Mouse (Mus musculus) liver, adult (tissue): ENCODE data around the gene Zfp282.

Experiments used
- GATA4 ChIP-seq: IDR thresholded peaks from 2 replicates; pipeline ENCODE4 v1.6.1; 2014; ENCODE audit warnings: mild to moderate bottlenecking, low read length; ENCODE audit not compliant: insufficient replicate concordance

Gene Zfp282

DNA sequence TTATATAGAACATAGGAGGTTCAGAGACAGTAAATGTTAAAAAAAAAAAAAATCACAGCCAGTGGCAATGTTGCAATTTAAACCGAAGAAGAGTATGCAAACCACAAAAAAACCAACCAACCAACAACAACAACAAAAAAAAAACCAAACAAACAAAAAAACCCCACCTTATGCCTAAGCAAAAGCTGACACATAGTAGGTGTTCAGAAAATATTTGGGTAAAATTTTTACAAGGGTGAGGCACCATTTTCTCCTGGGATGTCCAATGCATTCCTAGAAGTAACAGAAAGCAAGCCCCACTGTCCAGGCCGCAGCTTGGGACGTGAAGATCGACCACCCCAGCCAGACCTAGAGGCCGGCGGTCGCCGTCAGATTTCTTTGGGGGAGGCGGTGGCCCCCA is at the start of gene Zfp282:
TSS of gene Zfp282 (plus strand) at position 147 of the 400 bp plus-strand sequence.
- no peak for TF ChIP-seq GATA4

DNA sequence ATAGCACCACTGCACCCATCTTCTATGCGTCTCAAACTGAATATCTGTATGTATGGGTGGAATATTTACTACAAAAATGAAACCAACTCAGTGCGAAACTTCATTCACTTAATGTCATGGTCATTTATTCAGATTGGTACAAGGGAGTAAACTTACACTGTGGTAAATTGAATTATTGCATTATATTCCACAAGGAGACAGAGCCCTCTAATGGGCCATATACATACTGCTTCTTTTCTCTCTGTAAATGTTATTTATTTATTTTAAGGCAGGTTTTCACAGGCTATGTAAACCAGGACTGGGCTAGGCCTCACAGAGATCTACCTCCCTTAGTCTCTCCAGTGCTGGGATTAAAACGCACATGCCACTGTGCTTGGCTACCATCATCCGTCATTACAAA is 49.5 kb upstream of the Zfp282 start:
- no peak for TF ChIP-seq GATA4

DNA sequence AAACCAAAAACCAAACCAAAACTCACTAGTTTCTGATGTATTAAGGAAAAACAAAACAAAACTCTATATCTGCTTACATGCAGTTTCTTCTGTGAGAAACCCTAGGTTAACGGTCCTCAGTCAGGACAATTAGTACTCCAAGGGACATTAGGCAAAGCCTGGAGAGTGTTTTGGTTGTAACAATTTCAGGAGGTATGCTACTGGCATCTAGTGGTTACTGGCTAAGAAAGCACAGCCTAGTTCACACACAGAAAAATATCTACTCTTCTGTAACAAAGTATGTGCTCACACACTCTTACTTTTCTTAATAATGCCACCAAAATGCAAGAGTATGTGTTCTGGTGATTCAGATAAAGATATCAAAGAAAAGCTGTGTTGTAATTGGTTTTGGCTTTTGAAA is 48.1 kb upstream of the Zfp282 start:
- TF ChIP-seq GATA4 = no peak

DNA sequence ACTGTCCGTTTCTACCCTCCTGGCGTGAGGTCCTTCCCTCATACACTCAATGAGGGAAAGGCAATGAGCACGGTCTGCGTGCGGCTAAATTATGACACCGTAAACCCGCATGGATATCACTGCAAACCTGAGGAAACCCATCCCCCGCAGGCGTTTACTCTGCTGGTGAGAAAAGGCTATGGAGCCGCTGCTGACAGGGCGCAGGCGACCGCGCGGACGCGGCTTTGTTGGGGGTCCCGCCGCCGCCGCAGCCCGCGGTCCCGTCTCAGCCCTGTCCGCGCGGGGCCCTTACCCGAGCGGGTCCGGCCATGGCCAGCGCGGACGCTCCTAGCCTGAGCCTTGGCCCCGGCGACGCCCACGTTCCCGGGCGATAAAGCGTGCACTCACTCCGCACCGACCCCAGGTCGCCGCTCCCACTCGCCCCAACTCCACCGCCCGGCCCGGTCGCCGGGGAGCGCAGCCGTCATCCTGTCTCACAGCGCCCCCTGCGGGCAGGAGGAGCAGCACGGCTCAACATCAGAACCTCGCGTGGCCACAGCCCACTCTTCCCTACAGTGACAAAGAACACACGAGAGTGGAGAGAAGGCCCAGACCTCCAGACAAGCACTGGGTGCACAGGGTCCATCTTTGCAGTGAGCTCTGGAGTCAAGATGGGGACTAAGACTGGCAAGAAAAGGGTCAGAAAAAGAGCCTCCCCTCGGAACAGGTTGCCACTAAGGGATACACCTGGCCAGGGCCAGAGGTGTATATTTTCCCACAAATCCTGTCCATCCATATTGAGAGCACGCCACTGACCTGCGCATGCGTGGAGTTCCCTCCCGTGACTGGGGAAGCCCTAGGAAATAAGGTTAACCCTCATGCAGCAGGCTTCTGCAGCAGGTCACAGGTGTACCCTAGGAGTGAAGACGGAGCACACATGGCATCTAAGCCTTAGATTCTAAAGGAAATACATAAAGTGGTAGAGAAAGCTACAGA is 46.6 kb upstream of the Zfp282 start, which contains the start of gene Zfp786:
TSS of gene Zfp786 (minus strand) at position 764 of the 975 bp plus-strand sequence.
- peak; percentile 12; the same call in 1 of the 2 replicates for TF ChIP-seq GATA4

DNA sequence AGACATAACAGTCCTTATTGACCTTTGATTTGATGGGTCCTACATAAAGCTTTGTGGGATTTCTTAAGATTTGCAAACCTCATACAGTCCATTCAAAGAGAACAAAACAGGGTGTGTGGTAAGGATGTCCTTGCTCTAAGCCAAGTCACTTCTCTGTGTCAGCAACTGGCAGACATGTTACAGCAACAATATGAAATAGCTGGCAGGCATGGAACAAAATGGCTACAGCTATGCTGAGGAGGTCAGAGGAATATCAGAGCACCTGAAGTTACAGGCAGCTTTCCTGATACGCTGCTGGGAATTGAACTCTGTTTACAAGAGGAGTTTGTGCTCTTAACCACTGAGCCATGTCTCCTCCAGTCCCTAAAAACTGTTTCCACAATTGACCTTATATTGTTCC is 44.8 kb upstream of the Zfp282 start:
- no peak for TF ChIP-seq GATA4

DNA sequence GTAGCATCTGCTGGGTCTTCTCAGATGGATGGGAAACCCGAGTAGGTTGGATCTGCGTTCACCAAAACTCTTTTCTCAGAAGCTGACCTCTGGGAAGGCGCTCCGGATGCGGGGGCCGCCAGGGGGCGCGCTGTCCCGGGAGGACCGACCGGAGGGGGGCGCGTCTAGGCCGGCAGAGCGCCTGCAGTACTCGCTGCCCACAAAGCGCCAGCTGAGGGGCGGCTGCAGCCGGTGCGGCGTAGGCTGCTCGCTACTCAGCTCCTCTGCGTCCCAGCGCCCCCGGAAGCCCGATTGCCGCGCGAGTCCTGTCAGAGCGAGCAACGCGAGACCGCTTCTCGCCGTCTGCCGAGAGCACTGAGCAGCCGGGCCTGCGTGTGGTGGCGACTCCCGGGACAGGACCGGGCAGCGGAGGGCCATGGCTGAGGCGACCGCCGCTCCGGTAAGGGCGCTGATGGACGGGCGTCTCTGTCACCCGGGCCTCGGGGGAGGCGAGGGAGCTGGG is 41.5 kb upstream of the Zfp282 start, which contains the start of gene Zfp398:
TSS of gene Zfp398 (plus strand) at position 180 of the 502 bp plus-strand sequence.
- TF ChIP-seq GATA4 = peak; percentile 36; the same call in 1 of the 2 replicates

DNA sequence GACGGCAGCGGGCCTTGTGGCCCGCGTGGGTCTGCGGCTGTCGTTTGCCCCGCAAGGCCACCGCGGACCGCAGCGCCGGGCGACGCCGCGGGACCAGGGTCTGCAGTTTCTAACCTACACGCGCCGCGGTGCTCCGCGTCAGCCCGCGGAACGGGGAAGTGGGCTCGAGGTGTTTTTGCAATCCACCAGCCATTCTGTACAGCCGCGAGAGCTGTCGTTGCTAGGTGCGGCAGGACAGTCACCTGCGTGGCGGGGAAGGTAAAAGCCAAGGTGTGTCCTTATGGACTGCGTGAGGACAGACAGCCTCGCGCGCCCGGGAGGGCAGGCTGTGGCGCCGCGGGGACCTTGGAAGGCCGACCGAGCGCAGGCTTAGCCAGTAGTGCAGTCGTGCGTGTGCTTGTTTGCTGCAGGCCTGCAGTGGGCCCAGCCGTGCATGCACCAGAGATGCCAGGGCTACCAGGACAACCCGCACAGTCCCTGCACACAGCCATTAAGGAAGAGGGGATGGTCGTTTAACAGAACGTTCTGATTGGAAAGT is 41.0 kb upstream of the Zfp282 start:
- TF ChIP-seq GATA4 = no peak

DNA sequence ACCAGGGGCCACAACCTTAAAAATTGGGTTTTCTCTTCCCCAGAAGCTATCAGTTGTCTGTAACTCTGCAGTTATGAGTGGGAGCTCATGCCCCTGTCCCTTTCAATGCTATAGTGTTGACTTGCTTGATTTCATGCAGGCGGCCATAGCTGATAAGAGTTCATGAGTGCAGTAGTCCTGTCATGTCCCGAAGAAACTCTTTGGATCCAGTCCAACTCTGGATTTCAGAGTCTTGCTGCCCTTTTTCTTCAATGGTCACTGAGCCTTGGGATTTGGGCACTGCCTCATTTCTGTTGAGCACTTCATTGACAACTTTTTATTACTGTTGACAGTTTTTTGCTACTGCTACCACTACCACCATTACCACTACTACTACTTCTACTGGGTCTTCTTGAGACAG is 39.4 kb upstream of the Zfp282 start:
- no peak for TF ChIP-seq GATA4

DNA sequence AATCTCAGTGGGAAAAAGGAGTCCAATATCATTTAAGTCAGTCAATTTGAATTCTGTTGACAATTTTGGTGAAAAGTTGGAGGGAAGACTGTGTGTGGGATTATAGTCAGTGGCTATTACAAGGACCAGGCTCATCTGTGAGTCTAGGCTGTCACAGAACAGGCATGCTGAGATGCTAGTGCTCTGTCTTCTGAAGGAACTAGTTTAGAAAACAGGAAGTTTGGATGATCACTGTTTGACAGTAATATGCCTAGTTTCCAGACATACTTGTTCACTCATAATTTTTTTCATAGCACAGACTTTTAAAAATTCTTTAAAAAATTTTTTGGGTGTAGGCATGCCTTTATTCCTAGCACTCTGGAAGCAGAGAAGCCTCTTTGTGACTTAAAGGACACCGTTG is 35.9 kb upstream of the Zfp282 start:
- no peak for TF ChIP-seq GATA4

DNA sequence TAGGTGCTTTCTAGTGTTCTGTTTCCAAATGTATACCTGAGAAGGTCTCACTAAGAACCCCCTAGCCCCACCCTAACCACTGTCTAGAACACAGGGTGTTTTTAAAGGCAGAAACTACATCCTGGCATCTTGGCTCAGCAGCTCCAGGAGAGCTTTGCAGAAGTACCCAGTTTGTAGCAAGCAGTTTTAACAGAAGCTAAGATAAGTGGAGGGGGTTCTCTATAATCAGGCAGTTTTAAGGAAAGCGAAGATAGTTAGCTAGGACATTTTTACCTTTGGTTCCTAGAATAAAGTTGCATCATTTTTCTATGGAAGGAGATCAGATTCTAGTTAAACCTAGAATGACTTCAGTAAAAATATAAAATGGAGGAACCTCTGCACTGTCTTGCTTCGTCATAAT is 35.2 kb upstream of the Zfp282 start:
- TF ChIP-seq GATA4 = no peak

DNA sequence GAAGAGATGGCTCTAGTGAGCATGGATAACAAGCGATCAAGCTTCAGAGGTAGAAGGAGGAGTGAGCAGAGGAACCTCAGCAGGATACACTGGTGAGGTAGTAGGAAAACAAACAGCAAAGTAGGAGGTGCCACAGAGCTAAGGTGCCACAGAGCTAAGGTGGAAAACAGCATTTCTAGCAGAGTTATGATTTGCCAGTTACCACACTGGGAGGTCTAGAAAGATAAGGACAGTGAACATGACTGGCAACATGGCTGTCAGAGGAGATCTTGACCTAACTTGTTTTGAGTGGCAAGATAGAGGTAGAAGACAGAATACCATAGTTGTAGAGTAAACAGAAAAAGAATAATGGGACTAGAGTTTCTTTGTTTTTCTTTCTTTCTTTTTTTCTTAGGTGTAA is 34.7 kb upstream of the Zfp282 start:
- no peak for TF ChIP-seq GATA4

DNA sequence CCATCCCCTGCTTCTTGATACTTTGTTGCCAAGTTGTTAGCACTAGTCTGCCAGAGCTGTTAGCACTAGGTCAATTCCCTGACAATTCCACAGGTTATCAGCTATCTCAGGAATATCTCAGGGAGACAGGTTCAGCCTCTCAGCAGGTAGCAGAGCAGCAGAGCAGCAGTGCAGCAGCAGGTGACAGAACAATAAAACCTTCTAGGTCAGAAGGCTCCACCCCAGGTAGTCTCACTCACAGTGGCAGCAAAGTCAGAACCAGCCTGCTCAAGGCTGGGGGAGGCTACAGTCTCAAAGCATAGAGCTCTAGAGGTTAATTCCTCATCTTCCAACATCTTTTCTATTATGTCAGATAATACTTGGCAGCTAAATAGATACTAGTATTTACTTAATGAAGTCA is 31.2 kb upstream of the Zfp282 start:
- TF ChIP-seq GATA4 = no peak

DNA sequence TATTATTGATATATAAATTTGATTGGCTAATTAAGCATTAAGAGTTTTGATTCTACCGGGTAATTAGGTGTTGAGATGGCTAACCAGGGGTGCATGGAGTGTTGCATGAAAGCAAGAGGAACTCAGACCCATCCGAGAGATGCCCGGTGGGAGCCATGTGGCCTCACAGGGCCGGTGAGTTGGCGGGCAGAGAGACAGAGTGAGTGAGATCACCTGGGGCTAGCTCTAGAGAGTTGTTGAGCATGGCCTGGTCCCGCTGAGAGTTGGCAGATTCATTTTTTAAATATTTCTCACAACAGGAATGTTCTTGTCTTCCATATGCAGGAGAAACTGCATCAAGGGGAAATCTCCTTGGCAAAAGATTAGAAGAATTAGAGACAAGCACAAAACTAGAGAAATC is 19.8 kb upstream of the Zfp282 start:
- no peak for TF ChIP-seq GATA4

DNA sequence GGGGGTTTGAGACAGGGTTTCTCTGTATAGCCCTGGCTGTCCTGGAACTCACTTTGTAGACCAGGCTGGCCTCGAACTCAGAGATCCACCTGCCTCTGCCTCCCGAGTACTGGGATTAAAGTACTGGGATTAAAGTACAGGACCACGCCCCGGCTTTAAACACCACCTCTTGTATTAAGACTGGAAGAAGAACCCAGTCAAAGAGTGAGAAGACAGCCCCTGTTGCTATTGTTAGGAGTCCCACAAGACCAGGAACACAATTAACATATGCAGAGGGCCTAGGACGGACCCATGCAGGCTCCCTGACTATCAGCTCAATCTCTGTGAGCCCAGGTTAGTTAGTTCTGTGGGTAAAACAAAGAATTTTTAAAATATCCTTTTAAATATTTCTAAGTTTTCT is 4.7 kb upstream of the Zfp282 start:
- no peak for TF ChIP-seq GATA4

DNA sequence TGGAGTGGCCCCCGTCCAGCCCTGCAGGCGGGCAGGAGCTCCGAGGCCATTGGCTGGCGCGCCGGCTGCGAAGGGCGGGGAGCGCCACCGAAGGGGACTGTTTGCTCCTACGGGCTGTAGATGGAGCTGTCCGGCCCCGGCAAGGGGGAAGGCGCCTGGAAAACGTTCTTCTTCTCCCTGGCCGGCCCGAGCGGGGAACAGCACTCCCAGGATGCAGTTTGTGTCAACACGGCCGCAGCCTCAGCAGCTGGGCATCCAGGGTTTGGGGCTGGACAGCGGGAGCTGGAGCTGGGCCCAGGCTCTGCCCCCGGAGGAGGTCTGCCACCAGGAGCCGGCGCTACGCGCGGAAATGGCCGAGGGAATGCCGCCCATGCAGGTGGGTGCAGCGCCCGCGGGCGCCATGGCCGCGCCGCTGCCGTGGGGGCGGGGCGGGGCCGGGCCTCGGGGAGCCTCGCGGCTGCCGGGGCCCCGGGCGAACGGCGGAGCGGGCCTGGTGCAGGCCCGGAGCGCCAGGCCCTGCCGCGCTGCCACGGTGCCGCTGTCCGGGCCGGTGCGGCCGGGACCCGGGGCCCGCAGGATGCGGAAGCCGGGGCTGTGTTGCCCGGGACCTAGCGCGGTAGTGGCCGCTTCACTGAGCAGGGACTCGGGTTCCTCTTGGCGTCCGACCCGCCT is 593 bp downstream of the Zfp282 start:
- no peak; the same call in 1 of the 2 replicates for TF ChIP-seq GATA4
